Mouse (Mus musculus): ENCODE measurements around the gene Blvrb. TPM values are rescaled to one million over a fixed set of nuclear protein-coding genes. Genes with fewer than 3 reads are reported as not detected.
"Not testable (repeated sequence)": the region's sequence is repeated elsewhere in the genome, so short reads cannot be mapped to it uniquely, and the experiment has no call there.

The Blvrb gene
- polyA plus RNA-seq, 1 experiment from 2014 or later: 34.3 TPM

- Histone ChIP-seq H3K4me2 (ENCODE audit: low read depth) (no peak overlapping the region), H3K36me3 (ENCODE audit: control insufficient read depth, insufficient read depth, low read length) (no peaks in the 10 kb centered on the region), H3K27ac (ENCODE audit: low read depth, low read length) (no peak overlapping the region), H3K4me3 (ENCODE audit: low read depth, low read length) (no peak overlapping the region), H3K9ac (ENCODE audit: low read length) (no peak overlapping the region), H3K4me1 (ENCODE audit: control insufficient read depth, insufficient read depth, low read length) (peaks cover 4% of the 10 kb centered on the region; the same call in 1 of the 2 replicates), H3K27me3 (ENCODE audit: control insufficient read depth, insufficient read depth, low read length) (no peaks in the 10 kb centered on the region), H3K9me3 (ENCODE audit: control insufficient read depth, low read length) (no peaks in the 10 kb centered on the region)
- ATAC-seq (ENCODE audit: insufficient read depth, low FRiP score, low TSS enrichment) (no peak), DNase-seq (ENCODE audit: low spot score) (no peak)
- 81% methylated on average over 7 of the region's 7 CpGs for WGBS
Measured at GRCm38 (mm10) chr7:27491856-27492255, 44.1 kb downstream of the Blvrb start.

- Histone ChIP-seq H3K4me2 (ENCODE audit: low read depth) (no peak overlapping the region), H3K4me3 (ENCODE audit: low read depth, low read length) (no peak overlapping the region), H3K9ac (ENCODE audit: low read length) (no peak overlapping the region), H3K9me3 (ENCODE audit: control insufficient read depth, low read length) (no peaks in the 10 kb centered on the region), H3K36me3 (ENCODE audit: control insufficient read depth, insufficient read depth, low read length) (no peaks in the 10 kb centered on the region), H3K27ac (ENCODE audit: low read depth, low read length) (no peak overlapping the region), H3K27me3 (ENCODE audit: control insufficient read depth, insufficient read depth, low read length) (no peaks in the 10 kb centered on the region), H3K4me1 (ENCODE audit: control insufficient read depth, insufficient read depth, low read length) (peaks cover 4% of the 10 kb centered on the region; the same call in 1 of the 2 replicates)
- ATAC-seq (ENCODE audit: insufficient read depth, low FRiP score, low TSS enrichment): no peak
- WGBS: 81% methylated on average over 3 of the region's 3 CpGs
- no peak for DNase-seq (ENCODE audit: low spot score)
Measured at GRCm38 (mm10) chr7:27493022-27493421, 45.2 kb downstream of the Blvrb start.

- H3K4me3 ChIP-seq (ENCODE audit: low read depth, low read length): no peak overlapping the region
- DNase-seq (ENCODE audit: low spot score) (no peak), ATAC-seq (ENCODE audit: insufficient read depth, low FRiP score, low TSS enrichment) (no peak)
- H3K27ac ChIP-seq (ENCODE audit: low read depth, low read length): no peak overlapping the region
- no peak overlapping the region for H3K4me2 ChIP-seq (ENCODE audit: low read depth)
- no peaks in the 10 kb centered on the region for H3K27me3 ChIP-seq (ENCODE audit: control insufficient read depth, insufficient read depth, low read length)
- no peaks in the 10 kb centered on the region for H3K9me3 ChIP-seq (ENCODE audit: control insufficient read depth, low read length)
- H3K4me1 ChIP-seq (ENCODE audit: control insufficient read depth, insufficient read depth, low read length): peaks cover 4% of the 10 kb centered on the region; the same call in 1 of the 2 replicates
- no peaks in the 10 kb centered on the region for H3K36me3 ChIP-seq (ENCODE audit: control insufficient read depth, insufficient read depth, low read length)
- no peak overlapping the region for H3K9ac ChIP-seq (ENCODE audit: low read length)
- 85% methylated on average over 5 of the region's 5 CpGs for WGBS
Measured at GRCm38 (mm10) chr7:27493450-27493849, 45.7 kb downstream of the Blvrb start.

GRCm38 (mm10) chr7:27494659-27495367 lies 47.0 kb downstream of the Blvrb start:
- H3K4me2 ChIP-seq (ENCODE audit: low read depth); H3K9me3 ChIP-seq (ENCODE audit: control insufficient read depth, low read length); DNase-seq (ENCODE audit: low spot score); H3K4me3 ChIP-seq (ENCODE audit: low read depth, low read length); H3K9ac ChIP-seq (ENCODE audit: low read length); H3K36me3 ChIP-seq (ENCODE audit: control insufficient read depth, insufficient read depth, low read length); H3K27me3 ChIP-seq (ENCODE audit: control insufficient read depth, insufficient read depth, low read length); H3K4me1 ChIP-seq (ENCODE audit: control insufficient read depth, insufficient read depth, low read length); H3K27ac ChIP-seq (ENCODE audit: low read depth, low read length); ATAC-seq (ENCODE audit: insufficient read depth, low FRiP score, low TSS enrichment): not testable (repeated sequence)
- 89% methylated on average over 9 of the region's 9 CpGs for WGBS

- Histone ChIP-seq H3K9me3 (ENCODE audit: control insufficient read depth, low read length) (no peaks in the 10 kb centered on the region), H3K4me3 (ENCODE audit: low read depth, low read length) (no peak within 1 kb of the TSS), H3K4me2 (ENCODE audit: low read depth) (no peak within 1 kb of the TSS), H3K4me1 (ENCODE audit: control insufficient read depth, insufficient read depth, low read length) (no peaks in the 10 kb centered on the region), H3K9ac (ENCODE audit: low read length) (no peak within 1 kb of the TSS), H3K27me3 (ENCODE audit: control insufficient read depth, insufficient read depth, low read length) (no peaks in the 10 kb centered on the region), H3K36me3 (ENCODE audit: control insufficient read depth, insufficient read depth, low read length) (no peaks in the 10 kb centered on the region), H3K27ac (ENCODE audit: low read depth, low read length) (no peak within 1 kb of the TSS)
- ATAC-seq (ENCODE audit: insufficient read depth, low FRiP score, low TSS enrichment) (no peak), DNase-seq (ENCODE audit: low spot score) (no peak)
- WGBS: 63% methylated on average over 3 of the region's 3 CpGs
Measured at GRCm38 (mm10) chr7:27499036-27499435, 51.3 kb downstream of the Blvrb start, which contains the start of gene Prx. Gene Prx (plus strand): TSS chr7:27499324.

GRCm38 (mm10) chr7:27501620-27502019 lies 53.8 kb downstream of the Blvrb start:
- Histone ChIP-seq H3K36me3 (ENCODE audit: control insufficient read depth, insufficient read depth, low read length) (no peaks in the 10 kb centered on the region), H3K9me3 (ENCODE audit: control insufficient read depth, low read length) (no peaks in the 10 kb centered on the region), H3K27me3 (ENCODE audit: control insufficient read depth, insufficient read depth, low read length) (no peaks in the 10 kb centered on the region), H3K4me2 (ENCODE audit: low read depth) (no peak overlapping the region), H3K9ac (ENCODE audit: low read length) (no peak overlapping the region), H3K4me1 (ENCODE audit: control insufficient read depth, insufficient read depth, low read length) (no peaks in the 10 kb centered on the region), H3K4me3 (ENCODE audit: low read depth, low read length) (no peak overlapping the region), H3K27ac (ENCODE audit: low read depth, low read length) (no peak overlapping the region)
- WGBS: 78% methylated on average over 4 of the region's 4 CpGs
- ATAC-seq (ENCODE audit: insufficient read depth, low FRiP score, low TSS enrichment) (no peak), DNase-seq (ENCODE audit: low spot score) (no peak)

GRCm38 (mm10) chr7:27506765-27507370 lies 59.1 kb downstream of the Blvrb start:
- Histone ChIP-seq H3K4me3 (ENCODE audit: low read depth, low read length) (no peak overlapping the region), H3K4me1 (ENCODE audit: control insufficient read depth, insufficient read depth, low read length) (peaks cover 2% of the 10 kb centered on the region; the same call in 1 of the 2 replicates), H3K9me3 (ENCODE audit: control insufficient read depth, low read length) (no peaks in the 10 kb centered on the region), H3K27me3 (ENCODE audit: control insufficient read depth, insufficient read depth, low read length) (no peaks in the 10 kb centered on the region), H3K27ac (ENCODE audit: low read depth, low read length) (no peak overlapping the region), H3K4me2 (ENCODE audit: low read depth) (peak overlapping the region; percentile 44), H3K36me3 (ENCODE audit: control insufficient read depth, insufficient read depth, low read length) (no peaks in the 10 kb centered on the region), H3K9ac (ENCODE audit: low read length) (no peak overlapping the region)
- WGBS: 50% methylated on average over 9 of the region's 9 CpGs
- ATAC-seq (ENCODE audit: insufficient read depth, low FRiP score, low TSS enrichment) (no peak), DNase-seq (ENCODE audit: low spot score) (no peak)

GRCm38 (mm10) chr7:27507711-27508647 lies 60.2 kb downstream of the Blvrb start:
- 1% methylated on average over 54 of the region's 54 CpGs for WGBS
- peak overlapping the region; percentile 86 for H3K27ac ChIP-seq (ENCODE audit: low read depth, low read length)
- H3K9ac ChIP-seq (ENCODE audit: low read length): peak overlapping the region; percentile 54
- H3K27me3 ChIP-seq (ENCODE audit: control insufficient read depth, insufficient read depth, low read length): no peaks in the 10 kb centered on the region
- DNase-seq (ENCODE audit: low spot score) (peak; percentile 99), ATAC-seq (ENCODE audit: insufficient read depth, low FRiP score, low TSS enrichment) (peak; percentile 87)
- H3K4me2 ChIP-seq (ENCODE audit: low read depth): peak overlapping the region; percentile 44
- H3K4me3 ChIP-seq (ENCODE audit: low read depth, low read length): peak overlapping the region; percentile 39
- peaks cover 2% of the 10 kb centered on the region; the same call in 1 of the 2 replicates for H3K4me1 ChIP-seq (ENCODE audit: control insufficient read depth, insufficient read depth, low read length)
- no peaks in the 10 kb centered on the region for H3K9me3 ChIP-seq (ENCODE audit: control insufficient read depth, low read length)
- no peaks in the 10 kb centered on the region for H3K36me3 ChIP-seq (ENCODE audit: control insufficient read depth, insufficient read depth, low read length)
